Mouse (Mus musculus) testis, postnatal 14 days (tissue): Measurements from ENCODE around the gene Akr7a5.

Experiments
- DNase-seq: peaks from one replicate; pipeline ENCODE4 v3.0.0; 2021; ENCODE audit warnings: low spot score

The Akr7a5 gene

GRCm38 (mm10) chr4:139298671-139299366 is 11.7 kb upstream of the Akr7a5 start:
- no peak for DNase-seq

- DNase-seq = no peak
These were observed 8.8 kb upstream of the Akr7a5 start for GRCm38 (mm10) chr4:139301780-139302179.

GRCm38 (mm10) chr4:139302241-139302640 is 8.3 kb upstream of the Akr7a5 start:
- DNase-seq = no peak

GRCm38 (mm10) chr4:139305521-139305920 is 5.0 kb upstream of the Akr7a5 start:
- no peak for DNase-seq

- no peak for DNase-seq
These were observed 2.6 kb upstream of the Akr7a5 start for GRCm38 (mm10) chr4:139307916-139308315.

GRCm38 (mm10) chr4:139309651-139310050 is 893 bp upstream of the Akr7a5 start:
- no peak for DNase-seq

GRCm38 (mm10) chr4:139310899-139311701 is 556 bp downstream of the Akr7a5 start:
- no peak for DNase-seq

- no peak for DNase-seq
These were observed 1.2 kb downstream of the Akr7a5 start for GRCm38 (mm10) chr4:139311707-139312106.

GRCm38 (mm10) chr4:139312632-139313031 is 2.1 kb downstream of the Akr7a5 start:
- no peak for DNase-seq

- no peak for DNase-seq
These were observed 7.9 kb downstream of the Akr7a5 start for GRCm38 (mm10) chr4:139318449-139318848.

- no peak for DNase-seq
These were observed 9.2 kb downstream of the Akr7a5 start for GRCm38 (mm10) chr4:139319740-139320139.

GRCm38 (mm10) chr4:139330605-139331004 is 20.1 kb downstream of the Akr7a5 start:
- peak; percentile 79 for DNase-seq

GRCm38 (mm10) chr4:139334631-139335295 is 24.2 kb downstream of the Akr7a5 start:
- DNase-seq = no peak

GRCm38 (mm10) chr4:139335507-139335906 is 25.0 kb downstream of the Akr7a5 start:
- peak; percentile 57 for DNase-seq

GRCm38 (mm10) chr4:139336822-139337483 is 26.4 kb downstream of the Akr7a5 start:
- DNase-seq = peak; percentile 82

- DNase-seq = no peak
These were observed 27.6 kb downstream of the Akr7a5 start for GRCm38 (mm10) chr4:139338145-139338544.

- no peak for DNase-seq
These were observed 30.3 kb downstream of the Akr7a5 start for GRCm38 (mm10) chr4:139340835-139341234.

GRCm38 (mm10) chr4:139341556-139342233 is 31.2 kb downstream of the Akr7a5 start:
- peak; percentile 73 for DNase-seq

GRCm38 (mm10) chr4:139343718-139344117 is 33.2 kb downstream of the Akr7a5 start:
- no peak for DNase-seq

- DNase-seq = no peak
These were observed 35.0 kb downstream of the Akr7a5 start for GRCm38 (mm10) chr4:139345416-139346019.
